Mouse (Mus musculus) layer of hippocampus, postnatal 10 days (tissue): ENCODE measurements around the gene Vipr1. TPM values are rescaled to one million over a fixed set of nuclear protein-coding genes. Genes with fewer than 3 reads are reported as not detected.

Experiments used
- DNase-seq, 2 experiments: peaks; one replicate each; pipeline ENCODE4 v3.0.0; 2021; ENCODE audit warnings: low spot score in 2 of 2
- total RNA-seq, 2 experiments: library from RNA; stranded (reverse); gene quantifications; 2 replicates each; pipeline ENCODE4 v1.2.3; 2021

Gene Vipr1
- total RNA-seq, 2 experiments from 2014 or later = 10.0 to 10.3 TPM

GRCm38 (mm10) chr9:121717048-121717447 lies 74.5 kb downstream of the Vipr1 start:
- DNase-seq = peak in 1 of 2 experiments; percentile 8

- peak in 1 of 2 experiments; percentile 21 for DNase-seq
Observed at GRCm38 (mm10) chr9:121718070-121718705, 75.7 kb downstream of the Vipr1 start.

GRCm38 (mm10) chr9:121718792-121719318 lies 76.3 kb downstream of the Vipr1 start, which contains the start of gene Nktr:
Gene Nktr (plus strand): TSS chr9:121719169.
- peak; percentile 95 to 98 for DNase-seq

- peak; percentile 21 to 28 for DNase-seq
Observed at GRCm38 (mm10) chr9:121719347-121720331, 77.1 kb downstream of the Vipr1 start.

Other genes with a start within 250 kb of the Vipr1 start
- gene Cck, start 147.0 kb upstream of the Vipr1 start, total RNA-seq = 100 to 1,000 TPM; 453 to 489 TPM
- gene Lyzl4, start 620 bp upstream of the Vipr1 start, total RNA-seq = 1 to 10 TPM in 1 of 2 experiments, not detected in 1; 1.1 TPM
- 10 to 100 TPM; 30.4 to 33.4 TPM for gene Sec22c, start 62.8 kb downstream of the Vipr1 start, total RNA-seq
- 10 to 100 TPM; 80.7 to 87.9 TPM for gene Ss18l2, start 67.6 kb downstream of the Vipr1 start, total RNA-seq
- gene Nktr, start 76.5 kb downstream of the Vipr1 start, total RNA-seq = 100 to 1,000 TPM; 110 to 133 TPM
- gene Zfp651, start 116.6 kb downstream of the Vipr1 start, total RNA-seq = 100 to 1,000 TPM; 104 to 108 TPM
- 1 to 10 TPM; 2.9 to 3.2 TPM for gene Klhl40, start 134.9 kb downstream of the Vipr1 start, total RNA-seq
- 1 to 10 TPM; 2.8 to 2.9 TPM for gene Hhatl, start 149.8 kb downstream of the Vipr1 start, total RNA-seq
- 1 to 10 TPM; 6.6 to 7.7 TPM for gene Ccdc13, start 196.7 kb downstream of the Vipr1 start, total RNA-seq
- gene Higd1a, start 215.6 kb downstream of the Vipr1 start, total RNA-seq = 100 to 1,000 TPM in 1 of 2 experiments, 10 to 100 TPM in 1; 99.3 to 103 TPM